Mouse (Mus musculus): Measurements from ENCODE around the gene Gm43738. TPM values are rescaled to one million over a fixed set of nuclear protein-coding genes. Genes with fewer than 3 reads are reported as not detected.

Gm43738 gene
- total RNA-seq (2015) (not detected in 2 replicates), total RNA-seq (2017) (not detected in 2 replicates)

GRCm38 (mm10) chr3:89100811-89101210 lies at the start of gene Gm43738:
TSS of gene Gm43738 (minus strand) at chr3:89101099.
- ATAC-seq (replicated peaks; ENCODE audit: poor library complexity) = no peak

GRCm38 (mm10) chr3:89148567-89148966 lies 47.7 kb upstream of the Gm43738 start:
- ATAC-seq (replicated peaks; ENCODE audit: poor library complexity) = no peak

- peak; percentile 15 for ATAC-seq (replicated peaks; ENCODE audit: poor library complexity)
Measured at GRCm38 (mm10) chr3:89147979-89148311, 47.0 kb upstream of the Gm43738 start.

- ATAC-seq (replicated peaks; ENCODE audit: poor library complexity) = peak; percentile 49
Measured at GRCm38 (mm10) chr3:89147101-89147978, 46.4 kb upstream of the Gm43738 start.

- no peak for ATAC-seq (replicated peaks; ENCODE audit: poor library complexity)
Measured at GRCm38 (mm10) chr3:89145566-89145965, 44.7 kb upstream of the Gm43738 start.

GRCm38 (mm10) chr3:89144821-89145220 lies 43.9 kb upstream of the Gm43738 start:
- no peak for ATAC-seq (replicated peaks; ENCODE audit: poor library complexity)

GRCm38 (mm10) chr3:89136365-89136764 lies 35.5 kb upstream of the Gm43738 start:
- ATAC-seq (replicated peaks; ENCODE audit: poor library complexity) = peak; percentile 28

GRCm38 (mm10) chr3:89135958-89136357 lies 35.1 kb upstream of the Gm43738 start, which contains the start of gene Pklr:
TSS of gene Pklr (plus strand) at chr3:89136142.
- ATAC-seq (replicated peaks; ENCODE audit: poor library complexity) = peak; percentile 35

GRCm38 (mm10) chr3:89133752-89134151 lies 32.9 kb upstream of the Gm43738 start:
- no peak for ATAC-seq (replicated peaks; ENCODE audit: poor library complexity)

GRCm38 (mm10) chr3:89133063-89133450 lies 32.2 kb upstream of the Gm43738 start:
- no peak for ATAC-seq (replicated peaks; ENCODE audit: poor library complexity)

- peak; percentile 93 for ATAC-seq (replicated peaks; ENCODE audit: poor library complexity)
Measured at GRCm38 (mm10) chr3:89132285-89133062, 31.6 kb upstream of the Gm43738 start.

- ATAC-seq (replicated peaks; ENCODE audit: poor library complexity) = no peak
Measured at GRCm38 (mm10) chr3:89131816-89132215, 30.9 kb upstream of the Gm43738 start.

- no peak for ATAC-seq (replicated peaks; ENCODE audit: poor library complexity)
Measured at GRCm38 (mm10) chr3:89129908-89130307, 29.0 kb upstream of the Gm43738 start.

GRCm38 (mm10) chr3:89125981-89126380 lies 25.1 kb upstream of the Gm43738 start:
- ATAC-seq (replicated peaks; ENCODE audit: poor library complexity) = no peak

- ATAC-seq (replicated peaks; ENCODE audit: poor library complexity) = no peak
Measured at GRCm38 (mm10) chr3:89124241-89124640, 23.3 kb upstream of the Gm43738 start.

- ATAC-seq (replicated peaks; ENCODE audit: poor library complexity) = no peak
Measured at GRCm38 (mm10) chr3:89123313-89123712, 22.4 kb upstream of the Gm43738 start.

GRCm38 (mm10) chr3:89115522-89115921 lies 14.6 kb upstream of the Gm43738 start:
- peak; percentile 96 for ATAC-seq (replicated peaks; ENCODE audit: poor library complexity)

GRCm38 (mm10) chr3:89113058-89113457 lies 12.2 kb upstream of the Gm43738 start:
- ATAC-seq (replicated peaks; ENCODE audit: poor library complexity) = no peak

GRCm38 (mm10) chr3:89108146-89108545 lies 7.2 kb upstream of the Gm43738 start:
- ATAC-seq (replicated peaks; ENCODE audit: poor library complexity) = no peak

- no peak for ATAC-seq (replicated peaks; ENCODE audit: poor library complexity)
Measured at GRCm38 (mm10) chr3:89107545-89107944, 6.6 kb upstream of the Gm43738 start.

- no peak for ATAC-seq (replicated peaks; ENCODE audit: poor library complexity)
Measured at GRCm38 (mm10) chr3:89106881-89107280, 6.0 kb upstream of the Gm43738 start.

- ATAC-seq (replicated peaks; ENCODE audit: poor library complexity) = no peak
Measured at GRCm38 (mm10) chr3:89103291-89103595, 2.3 kb upstream of the Gm43738 start.

Data from megakaryocyte progenitor cell, adult 5-6 weeks (primary cell).